Mouse (Mus musculus) spleen, postnatal 14 days (tissue): ENCODE measurements at regions not wholly inside any gene's neighbourhood (a gene's known extent, or its start where the extent isn't known, plus 50 kb on each side); places are given as distances from the start of the nearest gene placed in this dataset.

Experiments
- DNase-seq, 2 experiments: peaks; one replicate each; pipeline ENCODE4 v3.0.0; 2021 to 2022; ENCODE audit warnings: low spot score in 2 of 2

GRCm38 (mm10) chr1:165086131-165086530, 74.4 kb downstream of the Tbx19 start:
- DNase-seq, result no peak

GRCm38 (mm10) chr1:165084753-165085152, 75.8 kb downstream of the Tbx19 start:
- DNase-seq, result no peak

- no peak for DNase-seq
Observed at GRCm38 (mm10) chr1:165084179-165084578, 76.4 kb downstream of the Tbx19 start.

- DNase-seq, result no peak
Observed at GRCm38 (mm10) chr1:165080351-165080750, 80.2 kb downstream of the Tbx19 start.

- DNase-seq, result no peak
Observed at GRCm38 (mm10) chr1:165077313-165077712, 83.3 kb downstream of the Tbx19 start.

- DNase-seq, result no peak
Observed at GRCm38 (mm10) chr1:165075301-165076082, 85.1 kb downstream of the Tbx19 start.

GRCm38 (mm10) chr1:165071831-165072491, 88.6 kb downstream of the Tbx19 start:
- DNase-seq, result no peak

GRCm38 (mm10) chr1:165064981-165065380, 95.6 kb downstream of the Tbx19 start:
- no peak for DNase-seq

- DNase-seq, result no peak
Observed at GRCm38 (mm10) chr1:165062813-165063492, 97.6 kb downstream of the Tbx19 start.

- no peak for DNase-seq
Observed at GRCm38 (mm10) chr1:165061420-165061819, 99.2 kb downstream of the Tbx19 start.

GRCm38 (mm10) chr1:165054245-165054644, 106.3 kb downstream of the Tbx19 start:
- no peak for DNase-seq

- DNase-seq, result no peak
Observed at GRCm38 (mm10) chr1:165051294-165051693, 109.3 kb downstream of the Tbx19 start.

GRCm38 (mm10) chr1:165050176-165050575, 110.4 kb downstream of the Tbx19 start:
- DNase-seq, result no peak

GRCm38 (mm10) chr1:165046637-165047036, 111.3 kb upstream of the Xcl1 start:
- DNase-seq, result no peak

GRCm38 (mm10) chr1:165046056-165046455, 110.7 kb upstream of the Xcl1 start:
- DNase-seq, result no peak

GRCm38 (mm10) chr1:165043361-165043760, 108.0 kb upstream of the Xcl1 start:
- no peak for DNase-seq

- DNase-seq, result no peak
Observed at GRCm38 (mm10) chr1:165042105-165042504, 106.8 kb upstream of the Xcl1 start.

GRCm38 (mm10) chr1:165036631-165037030, 101.3 kb upstream of the Xcl1 start:
- DNase-seq, result no peak

GRCm38 (mm10) chr1:165035618-165036017, 100.3 kb upstream of the Xcl1 start:
- no peak for DNase-seq

- no peak for DNase-seq
Observed at GRCm38 (mm10) chr1:165020960-165021563, 85.7 kb upstream of the Xcl1 start.

GRCm38 (mm10) chr1:165018692-165019309, 83.5 kb upstream of the Xcl1 start:
- no peak for DNase-seq

- no peak for DNase-seq
Observed at GRCm38 (mm10) chr1:165018236-165018635, 82.9 kb upstream of the Xcl1 start.
